Mouse (Mus musculus) cerebellum, postnatal 10 days (tissue): ENCODE results near the gene Nhlrc4.

Experiments used
- DNase-seq, 2 experiments: peaks; one replicate each; pipeline ENCODE4 v3.0.0; 2021; ENCODE audit warnings: mixed read lengths in 2 of 2

Gene Nhlrc4

DNA sequence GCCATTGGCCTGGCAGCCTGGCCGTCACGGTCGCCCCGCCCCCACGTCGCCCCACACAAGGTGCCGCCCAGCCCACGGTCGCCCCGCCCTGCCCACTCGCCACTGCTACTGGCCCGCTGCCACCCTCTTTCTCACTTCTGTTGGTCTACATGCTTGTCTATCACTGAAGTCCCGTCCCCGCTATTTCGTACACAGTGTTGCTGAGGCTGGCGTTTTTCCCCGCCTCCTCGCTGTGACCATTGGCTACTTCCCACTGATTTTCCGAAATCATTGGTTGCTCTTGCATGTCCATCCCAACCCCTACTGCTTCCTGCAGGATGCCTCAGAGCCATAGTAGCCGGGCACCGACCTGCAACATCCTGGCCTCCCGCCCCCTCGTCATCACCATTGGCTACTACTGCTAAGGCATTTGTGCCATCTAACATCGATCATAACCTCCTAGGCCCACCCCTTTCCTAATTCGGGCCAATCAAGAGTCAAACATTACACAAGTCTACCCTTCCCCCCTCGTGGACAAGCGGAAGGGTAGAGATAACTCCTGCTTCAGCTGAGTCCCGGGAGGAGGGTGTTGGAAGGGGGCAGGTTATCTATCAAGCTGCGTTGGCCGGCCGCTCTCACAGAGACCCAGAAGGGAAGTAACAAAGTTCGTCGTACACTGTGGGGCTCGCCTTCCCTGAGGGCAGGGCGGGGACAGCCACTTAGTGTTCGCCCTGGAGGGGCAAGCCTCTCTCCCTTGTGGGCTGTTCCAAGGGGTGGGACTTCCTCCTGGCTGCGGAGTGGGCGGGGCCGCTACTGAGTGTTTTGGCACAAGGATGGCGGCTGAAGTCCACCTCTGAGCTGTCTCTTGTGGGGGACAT, 24.7 kb downstream of the Nhlrc4 start:
- peak; percentile 100 for DNase-seq

DNA sequence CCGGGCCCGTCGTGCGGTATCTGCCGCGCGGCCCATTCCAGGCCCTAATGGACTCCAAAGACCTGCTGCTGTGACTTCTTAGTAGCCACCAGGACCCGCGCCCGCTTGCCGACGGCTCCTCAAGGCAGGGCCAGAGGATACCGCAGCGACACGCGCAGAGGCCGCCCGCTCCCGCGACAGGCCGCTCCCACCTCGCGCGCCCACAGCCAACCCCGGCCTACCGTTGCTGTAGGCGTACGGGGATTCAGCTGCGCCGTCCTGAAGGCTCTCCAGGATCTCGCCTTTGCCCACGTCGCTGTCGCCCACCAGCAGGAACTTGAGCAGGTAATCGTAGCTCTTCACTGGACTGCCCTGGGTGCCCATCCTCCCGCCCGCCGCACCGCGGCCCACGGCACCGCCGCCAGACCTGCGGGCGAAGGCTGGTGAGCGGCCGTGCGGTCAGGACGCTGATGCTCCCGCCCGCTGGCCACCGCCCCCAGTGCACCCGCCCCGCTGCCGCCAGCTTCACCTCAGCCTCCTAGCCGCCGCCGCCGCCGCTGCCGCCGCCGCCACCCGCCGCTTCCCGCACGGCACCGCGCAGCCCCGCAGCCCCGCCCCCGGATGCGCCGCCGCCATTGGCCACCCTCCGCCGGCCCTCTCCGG, 25.5 kb downstream of the Nhlrc4 start, which contains the start of gene Rab40c:
Rab40c (minus strand) TSS at position 584 of the 642 bp plus-strand sequence.
- peak; percentile 68 to 77 for DNase-seq

DNA sequence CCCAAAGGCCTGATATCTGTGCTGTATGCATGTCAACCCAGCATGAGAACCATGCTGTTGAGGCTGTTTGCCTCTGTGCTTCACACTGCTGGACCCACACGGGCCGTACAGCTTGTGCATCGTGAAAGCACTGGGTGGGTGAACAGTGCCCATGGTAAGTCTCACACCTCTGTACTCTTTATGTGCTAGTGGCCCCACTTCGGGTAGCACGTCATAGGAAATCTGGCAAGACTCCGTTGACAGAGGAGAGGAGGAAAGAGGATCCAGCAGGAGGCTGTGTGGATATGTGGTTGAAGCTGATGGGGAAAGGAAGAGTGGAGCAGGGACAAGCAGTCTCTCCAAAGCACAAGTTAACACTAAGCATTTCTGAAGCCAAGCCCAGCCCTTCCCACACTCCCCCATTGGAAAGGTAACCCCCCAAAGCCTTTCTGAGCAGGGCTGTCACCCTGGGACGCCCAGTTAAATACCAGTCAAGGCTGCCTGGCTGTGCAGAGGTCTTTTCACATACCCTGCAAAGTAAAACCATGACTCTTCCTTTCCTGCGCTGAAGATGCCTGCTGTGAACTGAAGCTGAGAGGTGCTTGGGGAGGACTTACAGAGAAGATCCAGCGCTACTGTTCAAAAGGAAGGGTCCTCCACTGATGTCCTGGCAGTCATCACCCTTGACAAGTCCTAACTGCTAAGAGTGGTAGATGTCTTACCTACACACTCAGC, 26.6 kb downstream of the Nhlrc4 start:
- DNase-seq: no peak

DNA sequence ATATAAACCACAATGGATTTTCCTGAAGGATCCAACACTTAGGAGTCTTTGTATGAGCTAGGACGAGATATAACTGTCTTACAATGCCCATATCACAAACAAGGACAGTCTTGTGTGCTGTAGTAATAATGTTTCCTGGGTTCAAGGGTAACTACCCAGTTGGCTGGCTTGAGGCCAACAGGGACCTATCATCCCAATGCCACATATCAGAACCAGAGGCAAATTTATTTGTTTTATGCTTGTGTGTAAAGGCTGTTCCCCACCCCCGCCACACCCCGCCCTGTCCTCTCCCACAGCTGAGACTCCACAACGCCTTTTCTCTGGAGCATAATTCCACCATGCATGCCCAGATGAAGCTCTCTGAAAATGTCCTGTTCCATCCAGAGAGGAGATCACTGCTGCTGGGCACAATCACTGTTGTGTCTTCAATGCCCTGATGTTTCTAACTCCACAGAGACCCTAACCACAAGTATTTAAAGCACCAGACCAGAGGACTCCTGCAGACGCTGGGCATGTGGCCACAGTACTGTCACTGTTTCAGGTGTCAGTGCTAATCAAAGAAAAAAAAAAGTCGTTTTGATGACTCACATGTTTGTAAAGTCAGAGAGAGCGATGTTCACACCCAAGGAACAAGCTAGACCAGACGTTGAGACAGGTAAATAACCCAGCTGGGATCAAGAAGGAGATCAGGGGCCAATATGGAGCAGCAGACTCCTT, 27.7 kb downstream of the Nhlrc4 start:
- no peak for DNase-seq

DNA sequence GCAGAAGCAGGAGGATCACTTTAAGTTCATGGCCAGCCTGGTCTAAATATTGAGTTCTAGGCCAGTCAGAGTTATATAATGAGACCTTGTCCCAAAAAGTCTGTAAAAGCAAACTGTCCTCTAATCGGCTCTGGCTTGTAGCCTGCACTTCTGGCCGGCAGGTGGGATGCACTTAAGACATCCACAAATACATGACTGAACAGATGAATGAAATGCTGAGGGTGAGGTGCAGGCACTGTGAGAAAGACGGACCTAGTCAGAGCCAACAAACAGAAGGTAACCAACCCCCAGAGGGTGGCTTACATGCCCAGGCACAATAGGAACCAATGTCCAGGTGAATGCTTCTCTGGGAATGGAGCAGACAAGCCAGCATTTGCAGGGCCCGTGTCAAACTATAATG, 30.5 kb downstream of the Nhlrc4 start:
- DNase-seq: no peak

DNA sequence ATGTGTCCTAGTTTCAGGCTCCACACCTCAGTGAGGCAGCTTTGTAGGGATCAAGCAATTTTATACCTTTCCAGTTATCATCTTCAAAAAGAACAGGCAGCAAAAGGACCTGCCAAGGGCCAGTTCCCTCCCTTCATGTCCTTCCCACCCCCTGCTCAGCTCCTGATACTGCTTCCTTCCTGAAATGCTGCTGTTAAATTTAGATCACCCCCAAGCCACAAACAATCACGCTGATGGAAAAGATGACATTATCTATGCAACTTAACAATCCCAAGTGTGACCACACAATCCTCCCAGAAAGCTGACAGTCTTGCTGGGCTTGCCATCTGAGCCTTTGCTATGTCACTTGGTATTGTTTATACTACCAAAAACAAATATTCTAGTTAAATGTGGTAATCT, 30.9 kb downstream of the Nhlrc4 start:
- DNase-seq: no peak

DNA sequence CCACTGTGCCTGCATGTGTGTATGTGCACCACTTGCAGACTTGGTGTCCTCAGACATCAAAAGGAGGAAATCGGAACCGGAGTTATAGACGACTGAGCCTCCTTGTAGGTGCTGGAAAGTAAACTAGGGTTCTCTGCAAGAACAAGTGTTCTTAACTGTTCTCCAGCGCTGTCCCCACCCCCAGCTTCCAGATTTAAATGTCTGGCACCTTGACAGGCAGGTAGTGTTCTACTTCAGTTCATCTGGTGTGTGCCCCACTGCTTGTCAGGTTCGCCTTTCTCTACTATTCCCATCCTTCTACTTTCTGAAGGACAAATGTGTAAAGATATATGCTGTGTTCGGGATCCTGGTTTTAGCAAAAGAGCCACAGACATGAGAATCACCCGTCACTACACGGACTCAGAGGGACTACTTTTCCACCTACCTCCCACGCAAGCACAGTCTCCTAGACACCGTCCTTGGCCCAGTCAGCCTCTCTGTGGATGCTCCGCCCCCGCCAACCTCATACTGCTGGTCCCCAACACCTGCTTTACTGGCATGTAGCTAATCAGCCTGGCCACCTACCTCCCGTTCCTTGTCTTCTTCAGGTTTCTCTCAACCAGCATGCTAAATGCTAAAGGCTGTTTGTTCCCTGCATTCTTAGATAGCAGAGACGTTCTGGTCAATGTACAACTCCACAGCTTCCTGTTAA, 31.4 kb downstream of the Nhlrc4 start:
- DNase-seq: peak in 1 of 2 experiments; percentile 26

DNA sequence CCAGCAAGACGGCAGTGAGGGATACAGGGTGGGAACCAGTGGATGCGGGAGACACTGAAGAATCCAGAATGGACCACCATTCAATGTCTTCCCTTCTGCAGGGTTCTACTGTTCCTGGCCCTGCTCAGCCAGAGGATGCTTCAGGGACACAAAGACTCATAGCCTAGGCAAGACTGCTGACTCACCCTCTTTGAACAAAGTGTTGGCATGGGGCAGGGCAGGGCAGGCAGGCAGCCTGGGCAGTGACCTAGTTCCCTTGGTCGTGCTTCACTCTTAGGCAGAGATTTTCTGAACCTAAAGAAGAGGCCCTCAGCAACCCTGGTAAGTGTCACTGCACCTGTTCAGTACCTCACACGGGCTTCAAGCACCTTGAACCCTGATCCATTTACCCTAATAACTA, 32.9 kb downstream of the Nhlrc4 start:
- no peak for DNase-seq

DNA sequence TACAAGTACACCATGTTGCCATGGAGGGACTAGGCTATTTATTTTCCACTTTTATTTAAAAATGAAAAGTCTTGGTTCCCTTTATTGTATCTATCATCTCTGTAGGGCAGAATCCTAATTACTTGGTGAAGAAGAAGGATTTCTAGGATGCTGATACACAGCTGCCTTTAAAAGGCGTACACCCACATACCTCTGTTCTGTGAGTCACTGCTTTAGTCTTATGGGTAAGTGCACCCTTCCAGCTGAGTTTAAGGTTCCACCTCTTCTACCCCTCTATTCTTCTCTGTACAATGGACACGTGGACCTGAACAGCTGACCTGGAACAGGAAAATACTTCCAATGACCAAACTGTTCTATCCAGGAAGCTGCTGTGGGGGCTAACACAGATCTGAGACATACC, 37.1 kb downstream of the Nhlrc4 start:
- DNase-seq: no peak

DNA sequence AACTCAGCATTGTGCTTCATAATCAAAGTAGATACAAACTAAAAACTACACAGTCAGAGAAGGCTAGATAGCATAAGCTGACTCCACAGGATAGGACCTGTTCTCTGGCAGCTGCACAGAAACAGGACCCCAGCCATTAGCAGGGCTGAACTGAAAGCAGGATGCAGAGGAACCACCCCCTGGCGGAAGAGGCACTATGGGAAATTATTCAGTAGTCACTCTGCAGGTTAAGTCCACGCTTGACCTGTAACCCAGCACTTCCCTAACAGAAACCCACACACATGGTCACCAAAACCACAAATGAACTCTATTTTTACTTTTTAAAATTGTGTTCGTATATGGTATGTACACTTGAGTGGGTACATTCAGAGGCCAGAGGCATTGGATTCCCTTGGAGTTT, 41.7 kb downstream of the Nhlrc4 start:
- no peak for DNase-seq

DNA sequence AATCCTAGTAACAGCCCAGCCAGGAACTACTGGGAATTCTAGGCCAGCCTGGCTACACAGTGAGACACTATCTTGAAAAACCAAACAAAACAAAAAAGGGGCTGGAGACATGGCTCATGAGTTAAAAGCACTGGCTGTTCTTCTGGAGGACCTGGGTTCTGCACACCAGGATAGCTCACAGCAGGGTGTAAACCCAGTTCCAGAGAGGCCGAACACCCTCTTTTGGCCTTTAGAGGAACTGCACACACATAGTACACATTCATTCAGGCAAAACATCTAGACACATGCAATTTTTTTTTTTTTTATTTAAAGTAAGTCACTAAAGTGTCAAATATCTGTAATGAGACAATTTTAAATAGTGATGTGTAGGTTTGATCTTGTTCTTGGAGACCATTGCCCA, 44.6 kb downstream of the Nhlrc4 start:
- no peak for DNase-seq

DNA sequence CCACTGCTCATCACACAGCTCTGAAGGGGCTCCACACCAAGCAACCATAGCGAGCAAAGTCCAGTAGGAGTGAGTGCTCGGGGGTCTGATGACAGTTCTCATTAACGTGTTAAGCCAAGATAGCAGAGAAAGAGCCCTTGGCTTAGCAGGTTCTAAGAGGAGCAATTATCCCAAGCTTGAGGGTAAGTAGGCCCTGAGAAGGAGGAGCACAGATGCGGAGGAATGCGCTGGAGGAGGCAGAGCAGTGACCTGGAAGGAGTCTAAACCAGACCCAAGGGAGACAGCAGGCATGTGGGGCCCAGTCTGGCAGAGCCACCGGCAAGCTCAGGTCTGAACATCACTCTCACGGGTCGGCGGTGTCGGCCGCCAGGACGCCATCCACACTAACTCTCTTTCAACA, 48.9 kb downstream of the Nhlrc4 start:
- DNase-seq: no peak

DNA sequence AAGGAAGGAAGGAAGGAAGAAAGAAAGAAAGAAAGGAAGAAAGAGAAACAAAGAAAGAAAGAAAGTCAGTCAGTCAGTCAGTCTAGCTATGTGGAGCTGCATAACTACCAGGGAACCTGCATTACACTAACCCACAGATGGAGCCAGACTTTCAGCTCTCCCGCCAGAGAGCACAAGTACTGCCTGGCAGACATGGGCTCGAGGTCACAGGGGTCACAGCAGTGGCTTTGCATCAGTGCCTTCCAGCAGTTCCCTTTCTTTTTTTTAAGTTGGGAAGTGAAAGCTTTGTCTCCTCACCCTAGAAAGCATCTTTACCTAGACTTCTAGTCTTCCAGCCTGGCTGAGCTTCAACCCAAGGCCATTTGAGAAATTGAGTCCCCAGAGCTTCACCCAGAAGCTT, 49.3 kb downstream of the Nhlrc4 start:
- no peak for DNase-seq

DNA sequence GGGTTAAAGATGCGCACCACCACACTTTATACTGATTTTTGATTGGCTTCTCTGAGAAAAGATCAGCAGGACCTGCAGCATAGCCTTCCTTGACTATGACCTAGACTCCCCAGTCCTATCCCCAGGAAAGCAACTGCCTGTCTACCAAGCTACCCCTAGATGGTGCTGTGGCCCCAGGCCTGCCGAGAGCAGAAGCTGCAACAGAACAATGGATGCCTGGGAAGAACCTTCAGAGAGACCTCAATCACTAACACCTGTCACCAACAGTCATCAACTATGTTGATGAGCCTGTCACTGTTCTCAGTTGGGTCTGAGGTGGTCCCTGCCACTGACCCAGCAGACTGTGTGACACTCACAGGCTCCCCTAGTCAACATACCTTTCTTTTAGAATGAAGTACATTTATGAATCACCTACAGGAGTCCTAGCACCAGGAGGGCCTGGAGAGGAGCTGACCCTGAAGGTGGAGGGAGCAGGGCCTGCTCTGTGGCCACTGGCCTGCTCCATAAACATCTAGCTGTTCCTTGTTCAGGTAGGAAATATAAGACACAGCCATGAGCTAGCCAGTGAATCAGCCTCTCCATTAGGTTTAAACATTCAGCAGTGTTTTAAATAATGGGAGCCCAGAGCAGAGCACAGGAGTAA, 50.7 kb downstream of the Nhlrc4 start:
- DNase-seq: peak; percentile 88 to 89
